In the genomic region with DNA sequence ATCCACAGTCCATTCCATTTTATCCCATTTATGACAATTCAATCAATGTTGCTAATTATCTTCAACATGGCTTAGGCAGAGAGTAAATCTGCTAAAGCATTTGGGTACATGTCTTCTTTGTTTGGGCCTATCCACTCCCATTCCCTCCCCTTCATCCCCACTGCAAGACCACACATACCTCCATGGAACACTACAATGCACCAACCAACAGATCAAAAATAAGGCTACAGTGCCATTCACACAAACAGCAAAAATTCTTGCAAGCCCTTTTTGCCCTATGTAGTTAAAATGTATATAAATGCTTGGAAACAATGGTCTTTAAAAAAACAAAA, we compare ENCODE assay signal across 26 mouse cellular contexts.
DNase-seq lines count a peak whose midpoint lies in the region; ATAC-seq and TF ChIP-seq lines count a peak whose summit lies in the region.
"Had no signal": no experiment of that assay in that cellular context is flagged by ENCODE, and none has a peak within 500 bp of the region (broad histone marks: within the 10 kb centered on the region; RNA-seq: fewer than 3 reads in every experiment).

No protein-coding gene starts in this region.

- H3K4me3 ChIP-seq in midbrain, embryonic 10.5 days: 0 out of 2 replicates have a peak overlapping the region, but pooled peaks have one; percentile 21
- no peak overlapping the region for H3K4me3 ChIP-seq in midbrain, postnatal 0 days (ENCODE audit: low read depth, low read length)
- H3K4me3 ChIP-seq in forebrain, embryonic 14.5 days (ENCODE audit: low read depth, low read length): no peak overlapping the region
- no peak overlapping the region for H3K4me3 ChIP-seq in hindbrain, embryonic 14.5 days (replicated peaks; ENCODE audit: low read length)
- no peak overlapping the region for H3K4me3 ChIP-seq in midbrain, embryonic 16.5 days (ENCODE audit: low read depth, low read length)
- H3K4me3 ChIP-seq: heart, adult 2 months; heart, embryonic 13.5 days; kidney, embryonic 15.5 days; limb, embryonic 13.5 days; liver, embryonic 12.5 days had no signal

- no peaks in the 10 kb centered on the region for H3K27me3 ChIP-seq in midbrain, embryonic 10.5 days (ENCODE audit: low read depth, poor library complexity, severe bottlenecking)
- H3K27me3 ChIP-seq in midbrain, postnatal 0 days (ENCODE audit: insufficient read depth, low read length): no peaks in the 10 kb centered on the region
- no peaks in the 10 kb centered on the region for H3K27me3 ChIP-seq in forebrain, embryonic 14.5 days (replicated peaks; ENCODE audit: control insufficient read depth, insufficient read depth, low read length)
- H3K27me3 ChIP-seq in hindbrain, embryonic 14.5 days (ENCODE audit: control insufficient read depth, insufficient read depth, low read length): no peaks in the 10 kb centered on the region
- no peaks in the 10 kb centered on the region for H3K27me3 ChIP-seq in midbrain, embryonic 16.5 days (ENCODE audit: control insufficient read depth, insufficient read depth, low read depth, low read length)
- H3K27me3 ChIP-seq: CH12.LX; heart, embryonic 13.5 days; kidney, embryonic 15.5 days; limb, embryonic 13.5 days; liver, embryonic 12.5 days had no signal

- no peak for ATAC-seq in midbrain, postnatal 0 days (ENCODE audit: low FRiP score)
- ATAC-seq in forebrain, embryonic 14.5 days: peak; percentile 30
- no peak; the same call in 1 of the 2 replicates for ATAC-seq in hindbrain, embryonic 14.5 days (ENCODE audit: low FRiP score)
- ATAC-seq in midbrain, embryonic 16.5 days: peak; percentile 41; the same call in 1 of the 2 replicates
- ATAC-seq: liver, embryonic 12.5 days; Patski had no signal

- no peak overlapping the region for H3K4me2 ChIP-seq in midbrain, postnatal 0 days (ENCODE audit: low read depth, low read length, poor library complexity, severe bottlenecking)
- no peak overlapping the region for H3K4me2 ChIP-seq in forebrain, embryonic 14.5 days (ENCODE audit: low read length)
- no peak overlapping the region for H3K4me2 ChIP-seq in hindbrain, embryonic 14.5 days (replicated peaks)
- no peak overlapping the region for H3K4me2 ChIP-seq in midbrain, embryonic 16.5 days (ENCODE audit: low read length)
- H3K4me2 ChIP-seq: heart, embryonic 13.5 days; kidney, embryonic 15.5 days; limb, embryonic 13.5 days; liver, embryonic 12.5 days had no signal

- H3K27ac ChIP-seq in midbrain, embryonic 10.5 days (replicated peaks): peak overlapping the region; percentile 87
- H3K27ac ChIP-seq in midbrain, postnatal 0 days (ENCODE audit: low read depth, low read length): no peak overlapping the region
- no peak overlapping the region for H3K27ac ChIP-seq in forebrain, embryonic 14.5 days (ENCODE audit: low read depth, low read length)
- H3K27ac ChIP-seq in hindbrain, embryonic 14.5 days: peak overlapping the region; percentile 9; the same call in 1 of the 2 replicates
- H3K27ac ChIP-seq in midbrain, embryonic 16.5 days (ENCODE audit: low read length): no peak overlapping the region
- H3K27ac ChIP-seq: heart, adult 2 months; heart, embryonic 13.5 days; kidney, embryonic 15.5 days; limb, embryonic 13.5 days; liver, embryonic 12.5 days had no signal

- no peak for TF ChIP-seq CTCF in midbrain, postnatal 0 days (IDR thresholded peaks at IDR 0.05)

- no peaks in the 10 kb centered on the region for H3K9me3 ChIP-seq in midbrain, embryonic 10.5 days (replicated peaks)
- no peaks in the 10 kb centered on the region for H3K9me3 ChIP-seq in midbrain, postnatal 0 days (ENCODE audit: low read length)
- no peaks in the 10 kb centered on the region for H3K9me3 ChIP-seq in forebrain, embryonic 14.5 days (replicated peaks; ENCODE audit: control insufficient read depth, low read length)
- no peaks in the 10 kb centered on the region for H3K9me3 ChIP-seq in hindbrain, embryonic 14.5 days (ENCODE audit: control insufficient read depth, low read length)
- H3K9me3 ChIP-seq in midbrain, embryonic 16.5 days (replicated peaks; ENCODE audit: control insufficient read depth, low read length, poor library complexity, severe bottlenecking): no peaks in the 10 kb centered on the region
- H3K9me3 ChIP-seq: heart, embryonic 13.5 days; kidney, embryonic 15.5 days; limb, embryonic 13.5 days; liver, embryonic 12.5 days had no signal

- DNase-seq in midbrain, embryonic 10.5 days (ENCODE audit: low spot score): no peak
- DNase-seq in midbrain, postnatal 0 days (ENCODE audit: low spot score): no peak
- DNase-seq in forebrain, embryonic 14.5 days (ENCODE audit: low spot score): no peak
- no peak for DNase-seq in hindbrain, embryonic 14.5 days (ENCODE audit: low spot score)
- no peak for DNase-seq in cerebellum, adult 11 months
- no peak for DNase-seq in layer of hippocampus, postnatal 36 days
- DNase-seq: B cell, adult 2 months; cerebellum, adult 18-20 months; cerebellum, postnatal 25 days; gastrocnemius, postnatal 36 days; heart, adult 2 months; heart, postnatal 14 days; kidney, adult 11 months; kidney, postnatal 36 days; lung, adult 18-20 months; lung, postnatal 10 days; right cerebral cortex, postnatal 25 days; spleen, adult 18-20 months had no signal

- peaks cover 41% of the 10 kb centered on the region for H3K4me1 ChIP-seq in midbrain, embryonic 10.5 days
- H3K4me1 ChIP-seq in midbrain, postnatal 0 days (ENCODE audit: insufficient read depth, low read length): 0 out of 2 replicates have a peak, but pooled peaks cover 3% of the 10 kb centered on the region
- peaks cover 7% of the 10 kb centered on the region; the same call in 1 of the 2 replicates for H3K4me1 ChIP-seq in forebrain, embryonic 14.5 days (ENCODE audit: control insufficient read depth, insufficient read depth, low read length)
- peaks cover 3% of the 10 kb centered on the region; the same call in 1 of the 2 replicates for H3K4me1 ChIP-seq in hindbrain, embryonic 14.5 days (replicated peaks; ENCODE audit: control insufficient read depth, insufficient read depth, low read length)
- H3K4me1 ChIP-seq in midbrain, embryonic 16.5 days (ENCODE audit: control insufficient read depth, insufficient read depth, low read length): peaks cover 11% of the 10 kb centered on the region
- H3K4me1 ChIP-seq: heart, embryonic 13.5 days; kidney, embryonic 15.5 days; limb, embryonic 13.5 days; liver, embryonic 12.5 days had no signal

- no peak overlapping the region for H3K9ac ChIP-seq in midbrain, postnatal 0 days (replicated peaks; ENCODE audit: low read length, poor library complexity, severe bottlenecking)
- no peak overlapping the region for H3K9ac ChIP-seq in forebrain, embryonic 14.5 days (ENCODE audit: low read length)
- no peak overlapping the region for H3K9ac ChIP-seq in hindbrain, embryonic 14.5 days
- H3K9ac ChIP-seq in midbrain, embryonic 16.5 days (ENCODE audit: low read depth, low read length): no peak overlapping the region
- H3K9ac ChIP-seq: heart, embryonic 13.5 days; kidney, embryonic 15.5 days; limb, embryonic 13.5 days; liver, embryonic 12.5 days had no signal

- H3K36me3 ChIP-seq in midbrain, embryonic 10.5 days: no peaks in the 10 kb centered on the region
- H3K36me3 ChIP-seq in midbrain, postnatal 0 days (ENCODE audit: insufficient read depth, low read length): no peaks in the 10 kb centered on the region
- H3K36me3 ChIP-seq in forebrain, embryonic 14.5 days (ENCODE audit: control insufficient read depth, insufficient read depth, low read length): no peaks in the 10 kb centered on the region
- no peaks in the 10 kb centered on the region for H3K36me3 ChIP-seq in hindbrain, embryonic 14.5 days (replicated peaks; ENCODE audit: control insufficient read depth, insufficient read depth)
- H3K36me3 ChIP-seq in midbrain, embryonic 16.5 days (ENCODE audit: control insufficient read depth, insufficient read depth, low read length): no peaks in the 10 kb centered on the region
- H3K36me3 ChIP-seq: G1E; heart, embryonic 13.5 days; kidney, embryonic 15.5 days; limb, embryonic 13.5 days; liver, embryonic 12.5 days had no signal

Comparison
In these comparisons a context has a peak if more than half of its experiments do, and no peak if none do; other contexts are left out.
1. H3K27ac ChIP-seq: peak in midbrain, embryonic 10.5 days (single experiment) and hindbrain, embryonic 14.5 days (single experiment); none in midbrain, postnatal 0 days (single experiment), forebrain, embryonic 14.5 days (single experiment) and midbrain, embryonic 16.5 days (single experiment).
2. ATAC-seq: peak in forebrain, embryonic 14.5 days (single experiment) and midbrain, embryonic 16.5 days (single experiment); none in midbrain, postnatal 0 days (single experiment) and hindbrain, embryonic 14.5 days (single experiment).